Mouse (Mus musculus): ENCODE results near the gene Mpped2.

Mpped2 gene

GRCm38 (mm10) chr2:106865148-106865786 lies 172.2 kb downstream of the Mpped2 start:
- TF ChIP-seq GATA4 (IDR thresholded peaks at IDR 0.05; ENCODE audit: insufficient replicate concordance, low read length): no peak

GRCm38 (mm10) chr2:106866303-106866702 lies 173.2 kb downstream of the Mpped2 start:
- TF ChIP-seq GATA4 (IDR thresholded peaks at IDR 0.05; ENCODE audit: insufficient replicate concordance, low read length): no peak

GRCm38 (mm10) chr2:106870886-106871285 lies 177.8 kb downstream of the Mpped2 start:
- no peak for TF ChIP-seq GATA4 (IDR thresholded peaks at IDR 0.05; ENCODE audit: insufficient replicate concordance, low read length)

- TF ChIP-seq GATA4 (IDR thresholded peaks at IDR 0.05; ENCODE audit: insufficient replicate concordance, low read length): no peak
Measured at GRCm38 (mm10) chr2:106873166-106873565, 180.1 kb downstream of the Mpped2 start.

GRCm38 (mm10) chr2:106883390-106883789 lies 190.3 kb downstream of the Mpped2 start:
- no peak for TF ChIP-seq GATA4 (IDR thresholded peaks at IDR 0.05; ENCODE audit: insufficient replicate concordance, low read length)

GRCm38 (mm10) chr2:106888174-106888573 lies 195.1 kb downstream of the Mpped2 start:
- TF ChIP-seq GATA4 (IDR thresholded peaks at IDR 0.05; ENCODE audit: insufficient replicate concordance, low read length): no peak

GRCm38 (mm10) chr2:106889297-106890000 lies 196.4 kb downstream of the Mpped2 start:
- TF ChIP-seq GATA4 (IDR thresholded peaks at IDR 0.05; ENCODE audit: insufficient replicate concordance, low read length): no peak

GRCm38 (mm10) chr2:106893376-106893775 lies 200.3 kb downstream of the Mpped2 start:
- no peak for TF ChIP-seq GATA4 (IDR thresholded peaks at IDR 0.05; ENCODE audit: insufficient replicate concordance, low read length)

GRCm38 (mm10) chr2:106895326-106896023 lies 202.4 kb downstream of the Mpped2 start:
- no peak for TF ChIP-seq GATA4 (IDR thresholded peaks at IDR 0.05; ENCODE audit: insufficient replicate concordance, low read length)

GRCm38 (mm10) chr2:106896024-106896384 lies 202.9 kb downstream of the Mpped2 start:
- no peak for TF ChIP-seq GATA4 (IDR thresholded peaks at IDR 0.05; ENCODE audit: insufficient replicate concordance, low read length)

- TF ChIP-seq GATA4 (IDR thresholded peaks at IDR 0.05; ENCODE audit: insufficient replicate concordance, low read length): no peak
Measured at GRCm38 (mm10) chr2:106911951-106912480, 218.9 kb downstream of the Mpped2 start.

All from liver, adult (tissue).